In the genomic region with DNA sequence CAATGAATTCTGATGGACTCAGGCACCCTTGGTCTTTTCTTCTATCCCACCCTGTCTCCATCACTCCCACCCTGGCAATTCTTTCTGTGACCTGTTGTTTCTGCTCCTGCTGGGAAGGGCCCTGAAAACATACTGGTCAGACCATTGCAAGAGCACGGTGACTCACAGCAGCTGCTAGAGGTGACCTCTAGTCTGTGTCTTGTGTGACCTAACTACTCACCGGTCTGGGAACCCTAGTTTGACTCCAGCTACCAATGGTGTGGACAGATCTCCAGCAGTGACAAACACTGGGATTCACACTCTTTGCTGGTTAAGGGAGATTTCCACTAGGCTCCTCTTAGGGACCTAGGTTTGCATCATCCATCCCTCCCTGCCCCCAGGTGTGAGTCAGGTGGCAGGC, we compare ENCODE assay signal across 29 mouse cellular contexts. TPM values are rescaled to one million over a fixed set of nuclear protein-coding genes. Genes with fewer than 3 reads are reported as not detected.
DNase-seq lines count a peak whose midpoint lies in the region; ATAC-seq and TF ChIP-seq lines count a peak whose summit lies in the region.
"Had no signal": no experiment of that assay in that cellular context is flagged by ENCODE, and none has a peak within 500 bp of the region (broad histone marks: within the 10 kb centered on the region; RNA-seq: fewer than 3 reads in every experiment).

No protein-coding gene starts in this region.

- peaks cover 14% of the 10 kb centered on the region for H3K4me1 ChIP-seq in liver, postnatal 0 days (ENCODE audit: insufficient read depth)
- H3K4me1 ChIP-seq in liver, embryonic 12.5 days = peaks cover 14% of the 10 kb centered on the region; the same call in 1 of the 2 replicates
- peaks cover 0 to 15% of the 10 kb centered on the region in 2 experiments; a peak in 2 of 4 replicates for H3K4me1 ChIP-seq in ES-E14 (ENCODE audit: control insufficient read depth in 2 of 2, insufficient read depth in 2 of 2, low read length in 2 of 2, poor library complexity in 1 of 2)
- H3K4me1 ChIP-seq in forebrain, embryonic 13.5 days = peaks cover 15% of the 10 kb centered on the region
- H3K4me1 ChIP-seq: embryonic facial prominence, embryonic 13.5 days; forebrain, embryonic 15.5 days; intestine, embryonic 15.5 days had no signal

- no peak overlapping the region for H3K9ac ChIP-seq in liver, postnatal 0 days (replicated peaks)
- no peak overlapping the region for H3K9ac ChIP-seq in liver, embryonic 12.5 days
- no peak overlapping the region for H3K9ac ChIP-seq in ES-E14 (ENCODE audit: insufficient read depth, low read depth, low read length, poor library complexity, severe bottlenecking)
- H3K9ac ChIP-seq in forebrain, embryonic 13.5 days = no peak overlapping the region
- H3K9ac ChIP-seq: embryonic facial prominence, embryonic 13.5 days; forebrain, embryonic 15.5 days; hindbrain, embryonic 13.5 days; intestine, embryonic 15.5 days had no signal

- no peaks in the 10 kb centered on the region for H3K27me3 ChIP-seq in liver, postnatal 0 days (ENCODE audit: insufficient read depth, low read length)
- H3K27me3 ChIP-seq in liver, embryonic 12.5 days (replicated peaks) = no peaks in the 10 kb centered on the region
- H3K27me3 ChIP-seq in forebrain, embryonic 13.5 days = no peaks in the 10 kb centered on the region
- H3K27me3 ChIP-seq: CH12.LX; embryonic facial prominence, embryonic 13.5 days; forebrain, embryonic 15.5 days; hindbrain, embryonic 13.5 days; intestine, embryonic 15.5 days; Patski had no signal

- no peak for DNase-seq in liver, postnatal 0 days
- DNase-seq in 416B (ENCODE audit: low read depth) = peak; percentile 22
- DNase-seq in ES-E14 (ENCODE audit: low read depth, low spot score) = peak; percentile 20
- peak; percentile 14 for DNase-seq in ZHBTc4 (ENCODE audit: low read depth, low spot score)
- DNase-seq in adipocyte (ENCODE audit: low spot score) = no peak
- DNase-seq in gastrocnemius, postnatal 25 days = no peak
- DNase-seq: adrenal gland, postnatal 25 days; B cell, adult 2 months; cerebellum, adult 11-12 months; cerebellum, adult 8-10 months; cerebellum, postnatal 10 days; cerebellum, postnatal 36 days; embryo, embryonic 11 days; gastrocnemius, postnatal 36 days; heart, adult 2 months; kidney, adult 11 months had no signal

- TF ChIP-seq CTCF in liver, postnatal 0 days (IDR thresholded peaks at IDR 0.05; ENCODE audit: low read depth) = no peak

- peak overlapping the region; percentile 22; the same call in 1 of the 2 replicates for H3K27ac ChIP-seq in liver, postnatal 0 days (ENCODE audit: low read depth)
- no peak overlapping the region for H3K27ac ChIP-seq in liver, embryonic 12.5 days
- H3K27ac ChIP-seq in ES-E14 (ENCODE audit: insufficient read depth, low read depth, low read length, poor library complexity, severe bottlenecking) = no peak overlapping the region
- H3K27ac ChIP-seq in forebrain, embryonic 13.5 days = no peak overlapping the region
- H3K27ac ChIP-seq: embryonic facial prominence, embryonic 10.5 days; embryonic facial prominence, embryonic 13.5 days; forebrain, embryonic 15.5 days; heart, adult 2 months; hindbrain, embryonic 13.5 days; intestine, embryonic 15.5 days had no signal

- no peak for TF ChIP-seq EP300 in liver, postnatal 0 days (IDR thresholded peaks at IDR 0.05; ENCODE audit: low read depth)

- no peaks in the 10 kb centered on the region for H3K9me3 ChIP-seq in liver, postnatal 0 days (ENCODE audit: low read length)
- no peaks in the 10 kb centered on the region for H3K9me3 ChIP-seq in liver, embryonic 12.5 days (replicated peaks)
- H3K9me3 ChIP-seq in ES-E14 (ENCODE audit: control insufficient read depth, insufficient read depth, low read depth, low read length) = no peaks in the 10 kb centered on the region
- no peaks in the 10 kb centered on the region for H3K9me3 ChIP-seq in forebrain, embryonic 13.5 days (replicated peaks)
- H3K9me3 ChIP-seq: embryonic facial prominence, embryonic 10.5 days; embryonic facial prominence, embryonic 13.5 days; forebrain, embryonic 15.5 days; hindbrain, embryonic 13.5 days; intestine, embryonic 15.5 days had no signal

- H3K36me3 ChIP-seq in liver, postnatal 0 days (replicated peaks; ENCODE audit: insufficient read depth, low read length) = no peaks in the 10 kb centered on the region; the same call in 1 of the 2 replicates
- peaks cover 24% of the 10 kb centered on the region for H3K36me3 ChIP-seq in liver, embryonic 12.5 days
- peaks cover 3% of the 10 kb centered on the region; the same call in 1 of the 2 replicates for H3K36me3 ChIP-seq in ES-E14 (ENCODE audit: control insufficient read depth, insufficient read depth, low read length, poor library complexity, severe bottlenecking)
- H3K36me3 ChIP-seq in forebrain, embryonic 13.5 days (ENCODE audit: poor library complexity, severe bottlenecking) = no peaks in the 10 kb centered on the region
- H3K36me3 ChIP-seq: forebrain, embryonic 15.5 days; intestine, embryonic 15.5 days had no signal

- H3K4me2 ChIP-seq in liver, postnatal 0 days (ENCODE audit: low read depth, low read length) = no peak overlapping the region
- H3K4me2 ChIP-seq in liver, embryonic 12.5 days = no peak overlapping the region
- H3K4me2 ChIP-seq in forebrain, embryonic 13.5 days = no peak overlapping the region
- H3K4me2 ChIP-seq: embryonic facial prominence, embryonic 13.5 days; forebrain, embryonic 15.5 days; heart, embryonic 11.5 days; hindbrain, embryonic 13.5 days; intestine, embryonic 15.5 days had no signal

- no peak overlapping the region for H3K4me3 ChIP-seq in liver, postnatal 0 days (ENCODE audit: low read depth, low read length)
- H3K4me3 ChIP-seq in liver, embryonic 12.5 days = no peak overlapping the region
- no peak overlapping the region for H3K4me3 ChIP-seq in ES-E14 (ENCODE audit: insufficient read depth in 1 of 2, low read depth in 1 of 2, low read length in 2 of 2, poor library complexity in 1 of 2, severe bottlenecking in 1 of 2)
- no peak overlapping the region for H3K4me3 ChIP-seq in forebrain, embryonic 13.5 days
- H3K4me3 ChIP-seq: embryonic facial prominence, embryonic 10.5 days; embryonic facial prominence, embryonic 13.5 days; erythroblast, embryonic 14.5 days; forebrain, embryonic 15.5 days; heart, adult 2 months; hindbrain, embryonic 13.5 days; intestine, embryonic 15.5 days had no signal

- in situ Hi-C loops in ES-E14 (cut with MboI; ENCODE audit: low sequenced_read_pairs in 2 of 2, unreplicated experiment in 2 of 2) = no loop called here

- WGBS in liver, postnatal 0 days (ENCODE audit: insufficient replicate concordance) = 70% methylated on average over 2 of the region's 2 CpGs
- WGBS in liver, embryonic 12.5 days (ENCODE audit: insufficient replicate concordance) = 80% methylated on average over 2 of the region's 2 CpGs
- WGBS in forebrain, embryonic 13.5 days = 73% methylated on average over 2 of the region's 2 CpGs

- ATAC-seq in liver, postnatal 0 days = peak; percentile 63
- ATAC-seq in liver, embryonic 12.5 days = no peak
- ATAC-seq in forebrain, embryonic 13.5 days = no peak
- ATAC-seq: activated CD4-positive, CD25-positive, alpha-beta regulatory T cell, adult 4 months; forebrain, embryonic 15.5 days; hindbrain, embryonic 16.5 days; intestine, embryonic 15.5 days; Patski had no signal

TF ChIP-seq in ES-E14, 5 proteins besides CTCF, POLR2A, EP300 and RAD21:
- TF ChIP-seq HCFC1 (IDR thresholded peaks at IDR 0.05; ENCODE audit: borderline replicate concordance, insufficient read depth, low read length) (no peak), ZNF384 (IDR thresholded peaks at IDR 0.05; ENCODE audit: low read depth, low read length) (no peak), ZC3H11A (IDR thresholded peaks at IDR 0.05; ENCODE audit: borderline replicate concordance, low read depth, low read length) (no peak), MAFK (IDR thresholded peaks at IDR 0.05; ENCODE audit: insufficient read depth, low read depth, low read length) (no peak), CHD2 (IDR thresholded peaks at IDR 0.05; ENCODE audit: low read depth, low read length) (no peak)

RNA-seq across cellular contexts. Expression of gene Hs3st3b1, which starts 55.7 kb away (rescaled TPM):
- polyA plus RNA-seq in liver, postnatal 0 days (2015; fragmentation: Nextera tagmentation; extraction: Ambion mirVana) = 20.0 and 21.1 TPM in 2 replicates
- 23.7 and 25.0 TPM in 2 replicates for polyA plus RNA-seq in liver, embryonic 12.5 days (2016; fragmentation: Nextera tagmentation; extraction: Ambion mirVana)
- total RNA-seq in ES-E14 (2012; rRNA removed) = 4.4 and 8.1 TPM in 2 replicates
- under 1 TPM; 0.49 to 0.67 TPM for total RNA-seq in gastrocnemius, postnatal 25 days (2021)
- 2.4 and 3.2 TPM in 2 replicates for polyA plus RNA-seq in forebrain, embryonic 13.5 days (2015; fragmentation: Nextera tagmentation; extraction: Ambion mirVana)

Comparison
In these comparisons a context has a peak if more than half of its experiments do, and no peak if none do; other contexts are left out.
1. DNase-seq: peak in 416B (single experiment), ES-E14 (single experiment) and ZHBTc4 (single experiment); none in liver, postnatal 0 days (single experiment), adipocyte (single experiment) and gastrocnemius, postnatal 25 days (single experiment).